Comparison of ENCODE assay signal across 21 mouse cellular contexts in genomic region chr16:84584724-84585399, GRCm38 (mm10).
DNase-seq lines count a peak whose midpoint lies in the region; ATAC-seq and TF ChIP-seq lines count a peak whose summit lies in the region.
"Had no signal": no experiment of that assay in that cellular context is flagged by ENCODE, and none has a peak within 500 bp of the region (broad histone marks: within the 10 kb centered on the region; RNA-seq: fewer than 3 reads in every experiment).

No protein-coding gene starts in this region.

- no peak overlapping the region for H3K9ac ChIP-seq in intestine, embryonic 15.5 days
- H3K9ac ChIP-seq: embryonic facial prominence, embryonic 15.5 days; hindbrain, embryonic 13.5 days; liver, embryonic 13.5 days; lung, embryonic 15.5 days had no signal

- DNase-seq in spleen, adult 2 months (ENCODE audit: low read depth in 1 of 2, low spot score in 2 of 2) = peak in 1 of 2 experiments; percentile 7
- DNase-seq in spleen, postnatal 36 days (ENCODE audit: low spot score in 2 of 2) = no peak
- DNase-seq in induced T-regulatory cell, adult 2 months (ENCODE audit: low read depth) = peak; percentile 76
- peak; percentile 16 for DNase-seq in thymus, adult 2 months
- no peak for DNase-seq in gastrocnemius, adult 18-20 months (ENCODE audit: low spot score)
- no peak for DNase-seq in cerebellum, postnatal 25 days
- DNase-seq: cerebellum, adult 8-10 months; gastrocnemius, postnatal 36 days; heart, postnatal 14 days; kidney, adult 8-10 months; kidney, postnatal 25 days; liver, embryonic 13.5 days had no signal

- no peak overlapping the region for H3K4me3 ChIP-seq in spleen, adult 2 months (ENCODE audit: extremely low read depth, insufficient read depth, insufficient read length)
- H3K4me3 ChIP-seq in thymus, adult 2 months (ENCODE audit: control insufficient read depth, insufficient read depth, low read length) = no peak overlapping the region
- no peak overlapping the region for H3K4me3 ChIP-seq in intestine, embryonic 15.5 days (replicated peaks)
- H3K4me3 ChIP-seq: embryonic facial prominence, embryonic 15.5 days; forebrain, embryonic 10.5 days; hindbrain, embryonic 13.5 days; left cerebral cortex, adult 2 months; liver, embryonic 13.5 days; lung, embryonic 15.5 days; megakaryocyte, embryonic 14.5 days had no signal

- H3K9me3 ChIP-seq in intestine, embryonic 15.5 days = no peaks in the 10 kb centered on the region
- H3K9me3 ChIP-seq: embryonic facial prominence, embryonic 15.5 days; forebrain, embryonic 10.5 days; hindbrain, embryonic 13.5 days; liver, embryonic 13.5 days; lung, embryonic 15.5 days; megakaryocyte, embryonic 14.5 days had no signal

- TF ChIP-seq POLR2A in spleen, adult 2 months (IDR thresholded peaks at IDR 0.05; ENCODE audit: low read depth, low read length) = no peak
- no peak for TF ChIP-seq POLR2A in thymus, adult 2 months (IDR thresholded peaks at IDR 0.05; ENCODE audit: control insufficient read depth, extremely low read depth, insufficient read depth, low read length, poor library complexity)

- H3K4me1 ChIP-seq in spleen, adult 2 months (ENCODE audit: control insufficient read depth, insufficient read depth, insufficient read length) = peaks cover 9% of the 10 kb centered on the region; the same call in 1 of the 2 replicates
- peaks cover 14% of the 10 kb centered on the region for H3K4me1 ChIP-seq in thymus, adult 2 months (replicated peaks; ENCODE audit: control insufficient read depth, insufficient read depth, low read length)
- no peaks in the 10 kb centered on the region for H3K4me1 ChIP-seq in intestine, embryonic 15.5 days (replicated peaks)
- H3K4me1 ChIP-seq: embryonic facial prominence, embryonic 15.5 days; forebrain, embryonic 10.5 days; hindbrain, embryonic 13.5 days; liver, embryonic 13.5 days; lung, embryonic 15.5 days had no signal

- no peaks in the 10 kb centered on the region for H3K27me3 ChIP-seq in spleen, adult 2 months (ENCODE audit: control insufficient read depth, insufficient read depth, low read length)
- no peaks in the 10 kb centered on the region for H3K27me3 ChIP-seq in thymus, adult 2 months (ENCODE audit: control insufficient read depth, insufficient read depth, low read length)
- H3K27me3 ChIP-seq in intestine, embryonic 15.5 days (replicated peaks) = no peaks in the 10 kb centered on the region
- H3K27me3 ChIP-seq: embryonic facial prominence, embryonic 15.5 days; hindbrain, embryonic 13.5 days; liver, embryonic 13.5 days; lung, embryonic 15.5 days; megakaryocyte, embryonic 14.5 days had no signal

- no peak for TF ChIP-seq CTCF in spleen, adult 2 months (IDR thresholded peaks at IDR 0.05; ENCODE audit: extremely low read depth, insufficient read depth, insufficient read length, insufficient replicate concordance)
- TF ChIP-seq CTCF in thymus, adult 2 months (IDR thresholded peaks at IDR 0.05; ENCODE audit: borderline replicate concordance, control insufficient read depth, extremely low read depth, insufficient read depth, low read length, poor library complexity) = no peak

- H3K4me2 ChIP-seq in intestine, embryonic 15.5 days (replicated peaks) = no peak overlapping the region
- H3K4me2 ChIP-seq: embryonic facial prominence, embryonic 15.5 days; heart, embryonic 11.5 days; hindbrain, embryonic 13.5 days; liver, embryonic 13.5 days; lung, embryonic 15.5 days had no signal

- H3K27ac ChIP-seq in spleen, adult 2 months (ENCODE audit: insufficient read depth, low read length) = peak overlapping the region; percentile 45; the same call in 1 of the 2 replicates
- H3K27ac ChIP-seq in thymus, adult 2 months (ENCODE audit: control insufficient read depth, insufficient read depth, low read length) = peak overlapping the region; percentile 59
- H3K27ac ChIP-seq in intestine, embryonic 15.5 days = no peak overlapping the region
- H3K27ac ChIP-seq: embryonic facial prominence, embryonic 15.5 days; forebrain, embryonic 10.5 days; hindbrain, embryonic 13.5 days; left cerebral cortex, adult 2 months; liver, embryonic 13.5 days; lung, embryonic 15.5 days had no signal

- ATAC-seq in intestine, embryonic 15.5 days = no peak
- ATAC-seq: midbrain, embryonic 16.5 days had no signal

- no peaks in the 10 kb centered on the region for H3K36me3 ChIP-seq in spleen, adult 2 months (ENCODE audit: control insufficient read depth, insufficient read depth, low read length)
- no peaks in the 10 kb centered on the region for H3K36me3 ChIP-seq in thymus, adult 2 months (ENCODE audit: control insufficient read depth, insufficient read depth, low read length)
- H3K36me3 ChIP-seq in intestine, embryonic 15.5 days = no peaks in the 10 kb centered on the region
- H3K36me3 ChIP-seq: embryonic facial prominence, embryonic 15.5 days; forebrain, embryonic 10.5 days; hindbrain, embryonic 13.5 days; liver, embryonic 13.5 days; lung, embryonic 15.5 days had no signal

- 41% methylated on average over 14 of the region's 14 CpGs for WGBS in spleen, adult 2 months
- WGBS in thymus, adult 2 months = 48% methylated on average over 14 of the region's 14 CpGs
- 84% methylated on average over 14 of the region's 14 CpGs for WGBS in intestine, embryonic 15.5 days

Comparison
In these comparisons a context has a peak if more than half of its experiments do, and no peak if none do; other contexts are left out.
1. DNase-seq: peak in induced T-regulatory cell, adult 2 months (single experiment) and thymus, adult 2 months (single experiment); none in spleen, postnatal 36 days (0 of 2), gastrocnemius, adult 18-20 months (single experiment) and cerebellum, postnatal 25 days (0 of 2).